Comparison of ENCODE assay signal across 7 mouse cellular contexts in genomic region chr13:41220304-41220834, GRCm38 (mm10). TPM values are rescaled to one million over a fixed set of nuclear protein-coding genes. Genes with fewer than 3 reads are reported as not detected.
DNase-seq lines count a peak whose midpoint lies in the region; ATAC-seq and TF ChIP-seq lines count a peak whose summit lies in the region.

Gene Elovl2, minus strand, starts transcription at chr13:41220405.

- TF ChIP-seq EP300 in heart, adult 2 months (IDR thresholded peaks at IDR 0.05; ENCODE audit: insufficient read depth, low read depth, low read length), result no peak

- H3K36me3 ChIP-seq in embryonic facial prominence, embryonic 11.5 days (replicated peaks; ENCODE audit: control insufficient read depth, insufficient read depth, low read depth, low read length), result no peaks in the 10 kb centered on the region
- H3K36me3 ChIP-seq in heart, adult 2 months (ENCODE audit: control insufficient read depth, insufficient read depth, low read length), result no peaks in the 10 kb centered on the region
- H3K36me3 ChIP-seq in limb, embryonic 14.5 days (ENCODE audit: control insufficient read depth, insufficient read depth, low read length), result no peaks in the 10 kb centered on the region
- no peaks in the 10 kb centered on the region for H3K36me3 ChIP-seq in midbrain, embryonic 15.5 days (replicated peaks)

- H3K9me3 ChIP-seq in embryonic facial prominence, embryonic 11.5 days (replicated peaks; ENCODE audit: control insufficient read depth, low read length), result no peaks in the 10 kb centered on the region
- H3K9me3 ChIP-seq in limb, embryonic 14.5 days (ENCODE audit: control insufficient read depth, low read length), result peaks cover 11% of the 10 kb centered on the region; the same call in 1 of the 2 replicates
- no peaks in the 10 kb centered on the region for H3K9me3 ChIP-seq in midbrain, embryonic 15.5 days

- peak within 1 kb of the TSS; percentile 60 for H3K4me2 ChIP-seq in embryonic facial prominence, embryonic 11.5 days (ENCODE audit: low read depth, low read length)
- peak within 1 kb of the TSS; percentile 66 for H3K4me2 ChIP-seq in limb, embryonic 14.5 days (replicated peaks; ENCODE audit: low read depth, low read length, severe bottlenecking)
- peak within 1 kb of the TSS; percentile 42 for H3K4me2 ChIP-seq in midbrain, embryonic 15.5 days

- DNase-seq in adrenal gland, postnatal 36 days, result peak; percentile 80 to 85
- DNase-seq in embryonic facial prominence, embryonic 11.5 days (ENCODE audit: low spot score), result peak; percentile 90
- DNase-seq in heart, adult 2 months, result peak; percentile 78 to 82
- peak; percentile 72 for DNase-seq in kidney, adult 18-20 months
- peak; percentile 82 for DNase-seq in limb, embryonic 14.5 days (ENCODE audit: low spot score)
- peak; percentile 19 to 67 for DNase-seq in spleen, postnatal 10 days (ENCODE audit: low spot score in 2 of 2)

- H3K4me3 ChIP-seq in embryonic facial prominence, embryonic 11.5 days (ENCODE audit: low read depth, low read length), result peak within 1 kb of the TSS; percentile 56
- peak within 1 kb of the TSS; percentile 35 for H3K4me3 ChIP-seq in heart, adult 2 months
- peak within 1 kb of the TSS; percentile 58 for H3K4me3 ChIP-seq in limb, embryonic 14.5 days (replicated peaks; ENCODE audit: low read length)
- H3K4me3 ChIP-seq in midbrain, embryonic 15.5 days, result peak within 1 kb of the TSS; percentile 65

- peak within 1 kb of the TSS; percentile 73 for H3K9ac ChIP-seq in embryonic facial prominence, embryonic 11.5 days (replicated peaks; ENCODE audit: low read length)
- H3K9ac ChIP-seq in heart, adult 2 months (ENCODE audit: low read depth, low read length), result peak within 1 kb of the TSS; percentile 16
- H3K9ac ChIP-seq in limb, embryonic 14.5 days (ENCODE audit: low read depth, low read length, severe bottlenecking), result peak within 1 kb of the TSS; percentile 60
- peak within 1 kb of the TSS; percentile 68 for H3K9ac ChIP-seq in midbrain, embryonic 15.5 days

- H3K79me2 ChIP-seq in heart, adult 2 months (replicated peaks; ENCODE audit: control insufficient read depth, insufficient read depth, low read length), result no peaks in the 10 kb centered on the region

- no peaks in the 10 kb centered on the region for H3K4me1 ChIP-seq in embryonic facial prominence, embryonic 11.5 days (ENCODE audit: control insufficient read depth, insufficient read depth, low read length)
- H3K4me1 ChIP-seq in heart, adult 2 months (ENCODE audit: control insufficient read depth, insufficient read depth, low read length), result peaks cover 1% of the 10 kb centered on the region; the same call in 1 of the 2 replicates
- H3K4me1 ChIP-seq in limb, embryonic 14.5 days (ENCODE audit: control insufficient read depth, insufficient read depth, low read length), result no peaks in the 10 kb centered on the region
- H3K4me1 ChIP-seq in midbrain, embryonic 15.5 days, result peaks cover 12% of the 10 kb centered on the region

- no peak within 1 kb of the TSS for H3K27ac ChIP-seq in embryonic facial prominence, embryonic 11.5 days (replicated peaks; ENCODE audit: low read depth, low read length)
- H3K27ac ChIP-seq in heart, adult 2 months, result no peak within 1 kb of the TSS
- no peak within 1 kb of the TSS for H3K27ac ChIP-seq in limb, embryonic 14.5 days (replicated peaks; ENCODE audit: low read depth, low read length)
- H3K27ac ChIP-seq in midbrain, embryonic 15.5 days, result peak within 1 kb of the TSS; percentile 79

- 1% methylated on average over 50 of the region's 77 CpGs for WGBS in embryonic facial prominence, embryonic 11.5 days
- WGBS in heart, adult 2 months, result 2% methylated on average over 45 of the region's 77 CpGs
- 2% methylated on average over 39 of the region's 77 CpGs for WGBS in limb, embryonic 14.5 days
- 1% methylated on average over 51 of the region's 77 CpGs for WGBS in midbrain, embryonic 15.5 days

- intact Hi-C loops in heart, adult 2 months (cut with DNase I), result no loop called here

- peak; percentile 93 for ATAC-seq in embryonic facial prominence, embryonic 11.5 days (replicated peaks; ENCODE audit: insufficient number of reproducible peaks, low FRiP score, low TSS enrichment, low read depth)
- ATAC-seq in limb, embryonic 14.5 days (ENCODE audit: low FRiP score, low read depth), result peak; percentile 96
- ATAC-seq in midbrain, embryonic 15.5 days (replicated peaks), result peak; percentile 95

- H3K27me3 ChIP-seq in embryonic facial prominence, embryonic 11.5 days (ENCODE audit: control insufficient read depth, insufficient read depth, low read length), result no peaks in the 10 kb centered on the region
- no peaks in the 10 kb centered on the region for H3K27me3 ChIP-seq in heart, adult 2 months (ENCODE audit: control insufficient read depth, insufficient read depth, low read length)
- H3K27me3 ChIP-seq in limb, embryonic 14.5 days (ENCODE audit: control insufficient read depth, insufficient read depth, low read length), result no peaks in the 10 kb centered on the region
- no peaks in the 10 kb centered on the region for H3K27me3 ChIP-seq in midbrain, embryonic 15.5 days (replicated peaks)

- TF ChIP-seq POLR2A in heart, adult 2 months (IDR thresholded peaks at IDR 0.05; ENCODE audit: insufficient read depth, low read depth, low read length), result no peak
- no peak for TF ChIP-seq POLR2A in limb, embryonic 14.5 days (IDR thresholded peaks at IDR 0.05; ENCODE audit: borderline replicate concordance, extremely low read depth, insufficient read depth, insufficient read length)

- peak; percentile 67 for TF ChIP-seq CTCF in heart, adult 2 months (IDR thresholded peaks at IDR 0.05)

RNA-seq across cellular contexts. Expression of gene Elovl2, which starts in this region (rescaled TPM):
- under 1 TPM; 0.33 to 0.60 TPM for total RNA-seq in adrenal gland, postnatal 36 days (2021)
- polyA plus RNA-seq in embryonic facial prominence, embryonic 11.5 days (2014; fragmentation: Nextera tagmentation; extraction: Ambion mirVana), result 22.7 and 24.1 TPM in 2 replicates
- under 1 TPM; 0.05 to 0.18 TPM for total RNA-seq in heart, adult 2 months (2021)
- polyA plus RNA-seq in heart, adult 2 months (2012; rRNA removed), result 0.04 and 0.18 TPM in 2 replicates
- polyA plus RNA-seq in limb, embryonic 14.5 days (2012; rRNA removed), result 2.3 and 2.7 TPM in 2 replicates
- polyA plus RNA-seq in limb, embryonic 14.5 days (2014; fragmentation: Nextera tagmentation; extraction: Ambion mirVana), result 2.5 and 3.7 TPM in 2 replicates
- 40.0 and 43.4 TPM in 2 replicates for polyA plus RNA-seq in midbrain, embryonic 15.5 days (2015; fragmentation: Nextera tagmentation; extraction: Ambion mirVana)

Comparison
In these comparisons a context has a peak if more than half of its experiments do, and no peak if none do; other contexts are left out.
1. Peak in DNase-seq in adrenal gland, postnatal 36 days; RNA of the gene not detected or under 1 TPM.
2. Peak in DNase-seq, H3K4me3 ChIP-seq and H3K9ac ChIP-seq in heart, adult 2 months; RNA of the gene not detected or under 1 TPM.
3. H3K9ac ChIP-seq: peak in every context shown above with its lines; median percentile 73 in embryonic facial prominence, embryonic 11.5 days; 68 in midbrain, embryonic 15.5 days; 60 in limb, embryonic 14.5 days; 16 in heart, adult 2 months.